Mouse (Mus musculus) lung, adult 2 months (tissue): Measurements from ENCODE around the gene Gm39115. TPM values are rescaled to one million over a fixed set of nuclear protein-coding genes. Genes with fewer than 3 reads are reported as not detected.
A peak's percentile ranks its signal among the peaks of the same experiment; 100 is the strongest.
"Not testable (repeated sequence)": the region's sequence is repeated elsewhere in the genome, so short reads cannot be mapped to it uniquely, and the experiment has no call there.

Experiments
- DNase-seq: peaks from one replicate; pipeline ENCODE4 v3.0.0; 2022
- H3K4me1 ChIP-seq: fragments of 200-500 bp; 2 replicates; pipeline ENCODE4 v1.6.1; 2011; ENCODE audit warnings: low read length; ENCODE audit not compliant: control insufficient read depth, insufficient read depth
- H3K4me3 ChIP-seq: fragments of 200-500 bp; replicated peaks from 2 replicates; pipeline ENCODE3; 2011; ENCODE audit warnings: low read depth, mild to moderate bottlenecking, control low read depth, low read length; ENCODE audit errors: extremely low read depth
- CTCF ChIP-seq: fragments of 200-500 bp; IDR thresholded peaks from 2 replicates; pipeline ENCODE4 v1.5.1; 2011; ENCODE audit warnings: mild to moderate bottlenecking, low read length, control low read depth; ENCODE audit not compliant: insufficient read depth
- POLR2A ChIP-seq: fragments of 200-500 bp; IDR thresholded peaks from 2 replicates; pipeline ENCODE4 v1.6.1; 2011; ENCODE audit warnings: low read depth, mild to moderate bottlenecking, control low read depth, low read length, borderline replicate concordance; ENCODE audit errors: extremely low read depth
- whole genome bisulfite sequencing: fragments of 180-500 bp; shearing (Covaris S2); methylation state at CpG from one replicate; pipeline ENCODE4 v1.1.7; 2018; 5-methylcytosine and 5-hydroxymethylcytosine counted together
- polyA plus RNA-seq: library from polyadenylated mRNA; depleted of rRNA; stranded (reverse); fragments of >200 nt; gene quantifications from 2 replicates; pipeline ENCODE4 v1.2.3, GENCODE M21; 2012; rRNA removed

Gene Gm39115
- not detected in 2 replicates for polyA plus RNA-seq

- not testable (repeated sequence) for H3K4me1 ChIP-seq, H3K4me3 ChIP-seq, DNase-seq
- 25% methylated on average over 2 of the region's 2 CpGs for WGBS
Measured at GRCm38 (mm10) chr7:142135934-142136333, at the start of gene Gm39115. TSS of gene Gm39115 (minus strand) at chr7:142136034.

GRCm38 (mm10) chr7:142181021-142181420 is 45.2 kb upstream of the Gm39115 start:
- Histone ChIP-seq H3K4me1 (no peaks in the 10 kb centered on the region), H3K4me3 (no peak overlapping the region)
- 23% methylated on average over 1 of the region's 1 CpGs for WGBS
- no peak for DNase-seq
- no peak for TF ChIP-seq CTCF
- TF ChIP-seq POLR2A: no peak

- TF ChIP-seq CTCF (no peak), POLR2A (no peak)
- no peak for DNase-seq
- WGBS: 74% methylated on average over 1 of the region's 1 CpGs
- Histone ChIP-seq H3K4me1 (no peaks in the 10 kb centered on the region), H3K4me3 (no peak overlapping the region)
Measured at GRCm38 (mm10) chr7:142178685-142179084, 42.9 kb upstream of the Gm39115 start.

GRCm38 (mm10) chr7:142175905-142176304 is 40.1 kb upstream of the Gm39115 start, which contains the start of gene Krtap5-2:
TSS of gene Krtap5-2 (minus strand) at chr7:142176005.
- not testable (repeated sequence) for H3K4me3 ChIP-seq, DNase-seq, H3K4me1 ChIP-seq

GRCm38 (mm10) chr7:142169836-142170235 is 34.0 kb upstream of the Gm39115 start:
- Histone ChIP-seq H3K4me1 (no peaks in the 10 kb centered on the region), H3K4me3 (no peak overlapping the region)
- TF ChIP-seq POLR2A (no peak), CTCF (0 out of 2 replicates have a peak, but pooled peaks have one; percentile 6)
- no peak for DNase-seq
- WGBS: 46% methylated on average over 3 of the region's 3 CpGs

- not testable (repeated sequence) for H3K4me3 ChIP-seq, DNase-seq
Measured at GRCm38 (mm10) chr7:142165639-142166038, 29.8 kb upstream of the Gm39115 start, which contains the start of gene Gm4553. TSS of gene Gm4553 (minus strand) at chr7:142165739.

GRCm38 (mm10) chr7:142159366-142159765 is 23.5 kb upstream of the Gm39115 start:
- no peaks in the 10 kb centered on the region for H3K4me1 ChIP-seq
- no peak for DNase-seq
- WGBS: 87% methylated on average over 3 of the region's 3 CpGs
- H3K4me3 ChIP-seq: no peak overlapping the region
- TF ChIP-seq POLR2A (no peak), CTCF (no peak)

More at GRCm38 (mm10) chr7:142165639-142166038, 29.8 kb upstream of the Gm39115 start, which contains the start of gene Gm4553:
- H3K4me1 ChIP-seq: not testable (repeated sequence)

GRCm38 (mm10) chr7:142157013-142157412 is 21.2 kb upstream of the Gm39115 start, which contains the start of gene Gm29735:
TSS of gene Gm29735 (minus strand) at chr7:142157113.
- not testable (repeated sequence) for H3K4me3 ChIP-seq, H3K4me1 ChIP-seq, DNase-seq
- 21% methylated on average over 2 of the region's 2 CpGs for WGBS

- no peaks in the 10 kb centered on the region for H3K4me1 ChIP-seq
- H3K4me3 ChIP-seq: no peak overlapping the region
- TF ChIP-seq POLR2A: no peak
- no peak for TF ChIP-seq CTCF
- DNase-seq: no peak
- WGBS: 14% methylated on average over 1 of the region's 1 CpGs
Measured at GRCm38 (mm10) chr7:142155308-142155707, 19.5 kb upstream of the Gm39115 start.

GRCm38 (mm10) chr7:142152191-142152590 is 16.4 kb upstream of the Gm39115 start:
- no peak overlapping the region for H3K4me3 ChIP-seq
- DNase-seq: no peak
- no peaks in the 10 kb centered on the region for H3K4me1 ChIP-seq
- 78% methylated on average over 4 of the region's 4 CpGs for WGBS
- TF ChIP-seq CTCF (no peak), POLR2A (no peak)

GRCm38 (mm10) chr7:142148633-142149032 is 12.8 kb upstream of the Gm39115 start:
- DNase-seq: no peak
- no peak overlapping the region for H3K4me3 ChIP-seq
- no peaks in the 10 kb centered on the region for H3K4me1 ChIP-seq
- TF ChIP-seq POLR2A (no peak), CTCF (no peak)
